Mouse (Mus musculus) brain, embryonic 18.5 days (tissue): ENCODE measurements around the gene Rsph1.

Source experiments
- DNase-seq: peaks from one replicate; pipeline ENCODE4 v3.0.0-alpha.2; 2012; ENCODE audit warnings: low read depth, low spot score

Gene Rsph1

GRCm38 (mm10) chr17:31276922-31277918 is at the start of gene Rsph1:
Gene Rsph1 (minus strand): TSS chr17:31277383.
- peak; percentile 81 for DNase-seq

- no peak for DNase-seq
Observed at GRCm38 (mm10) chr17:31326220-31326852, 49.2 kb upstream of the Rsph1 start.

- DNase-seq, result no peak
Observed at GRCm38 (mm10) chr17:31325451-31326219, 48.5 kb upstream of the Rsph1 start.

- no peak for DNase-seq
Observed at GRCm38 (mm10) chr17:31324227-31324626, 47.0 kb upstream of the Rsph1 start.

GRCm38 (mm10) chr17:31323379-31323778 is 46.2 kb upstream of the Rsph1 start:
- no peak for DNase-seq

- no peak for DNase-seq
Observed at GRCm38 (mm10) chr17:31322446-31322845, 45.3 kb upstream of the Rsph1 start.

- DNase-seq, result peak; percentile 47
Observed at GRCm38 (mm10) chr17:31321425-31321824, 44.2 kb upstream of the Rsph1 start.

GRCm38 (mm10) chr17:31318906-31319767 is 42.0 kb upstream of the Rsph1 start:
- no peak for DNase-seq

- no peak for DNase-seq
Observed at GRCm38 (mm10) chr17:31317521-31318272, 40.5 kb upstream of the Rsph1 start.

GRCm38 (mm10) chr17:31316998-31317397 is 39.8 kb upstream of the Rsph1 start:
- DNase-seq, result no peak

- no peak for DNase-seq
Observed at GRCm38 (mm10) chr17:31315993-31316392, 38.8 kb upstream of the Rsph1 start.

GRCm38 (mm10) chr17:31315046-31315792 is 38.0 kb upstream of the Rsph1 start:
- DNase-seq, result no peak

- DNase-seq, result no peak
Observed at GRCm38 (mm10) chr17:31312648-31313047, 35.5 kb upstream of the Rsph1 start.

- no peak for DNase-seq
Observed at GRCm38 (mm10) chr17:31311047-31311446, 33.9 kb upstream of the Rsph1 start.

GRCm38 (mm10) chr17:31309281-31309793 is 32.2 kb upstream of the Rsph1 start:
- no peak for DNase-seq

- no peak for DNase-seq
Observed at GRCm38 (mm10) chr17:31308291-31308816, 31.2 kb upstream of the Rsph1 start.

GRCm38 (mm10) chr17:31307756-31308155 is 30.6 kb upstream of the Rsph1 start:
- DNase-seq, result no peak

- DNase-seq, result no peak
Observed at GRCm38 (mm10) chr17:31305776-31306120, 28.6 kb upstream of the Rsph1 start.
